ENCODE assay signal across 9 mouse cellular contexts in the genomic region with DNA sequence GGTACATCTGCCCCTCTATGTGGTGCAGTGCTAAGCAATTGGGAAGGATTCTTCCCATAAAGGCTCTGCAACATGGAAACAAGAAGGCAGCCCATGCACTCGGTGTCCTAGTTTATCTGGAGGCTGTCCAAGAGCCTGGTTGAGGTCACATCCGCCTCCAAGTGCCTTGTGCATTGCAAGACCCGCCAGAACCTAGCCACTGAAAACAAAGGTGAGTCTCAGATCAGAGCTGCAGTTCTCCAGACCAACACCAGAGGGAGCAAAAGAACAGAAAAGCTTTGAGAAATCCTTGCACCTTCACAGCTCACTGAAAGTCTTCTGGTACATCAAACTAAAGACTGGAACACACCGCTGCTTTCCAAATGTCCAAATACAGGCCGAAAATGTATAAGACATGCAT. TPM values are rescaled to one million over a fixed set of nuclear protein-coding genes. Genes with fewer than 3 reads are reported as not detected.
DNase-seq lines count a peak whose midpoint lies in the region; TF ChIP-seq lines count a peak whose summit lies in the region.
"Had no signal": no experiment of that assay in that cellular context is flagged by ENCODE, and none has a peak within 500 bp of the region (broad histone marks: within the 10 kb centered on the region; RNA-seq: fewer than 3 reads in every experiment).

No protein-coding gene starts in this region.

- DNase-seq in B cell, adult 2 months = peak; percentile 82 to 85
- DNase-seq in NIH3T3 (ENCODE audit: low read depth) = peak; percentile 84
- peak; percentile 83 for DNase-seq in cerebellum, adult 9-11 months
- DNase-seq in gastrocnemius, adult 8-10 months (ENCODE audit: low spot score in 2 of 2) = peak; percentile 32 to 33
- peak; percentile 67 to 88 for DNase-seq in kidney, postnatal 36 days
- peak; percentile 77 for DNase-seq in lung, adult 2 months
- DNase-seq in right cerebral cortex, adult 18-20 months = peak; percentile 65
- peak; percentile 82 for DNase-seq in urinary bladder, postnatal 14 days (ENCODE audit: low spot score)

- TF ChIP-seq CTCF in lung, adult 2 months (IDR thresholded peaks at IDR 0.05; ENCODE audit: insufficient read depth, low read length) = peak; percentile 70

- WGBS in lung, adult 2 months = 10% methylated on average over 5 of the region's 5 CpGs

- no peak overlapping the region for H3K4me3 ChIP-seq in lung, adult 2 months (replicated peaks; ENCODE audit: extremely low read depth, low read depth, low read length)
- H3K4me3 ChIP-seq: hindbrain, embryonic 15.5 days had no signal

- TF ChIP-seq POLR2A in lung, adult 2 months (IDR thresholded peaks at IDR 0.05; ENCODE audit: borderline replicate concordance, extremely low read depth, low read depth, low read length) = no peak

- H3K4me1 ChIP-seq in lung, adult 2 months (ENCODE audit: control insufficient read depth, insufficient read depth, low read length) = no peaks in the 10 kb centered on the region
- H3K4me1 ChIP-seq: hindbrain, embryonic 15.5 days had no signal

RNA-seq across cellular contexts. Expression of a gene that starts 11.7 kb away (rescaled TPM):
- 1 to 10 TPM; 4.3 to 6.0 (median 5.2) TPM for total RNA-seq in gastrocnemius, adult 8-10 months (2022)
- 10.2 and 12.8 TPM in 2 replicates for polyA plus RNA-seq in lung, adult 2 months (2012; rRNA removed)

RNA-seq across cellular contexts. Expression of a gene that starts 24.5 kb away (rescaled TPM):
- total RNA-seq in gastrocnemius, adult 8-10 months (2022) = 10 to 100 TPM in 3 of 4 experiments, 1 to 10 TPM in 1; 9.6 to 14.5 (median 13.0) TPM
- polyA plus RNA-seq in lung, adult 2 months (2012; rRNA removed) = 3.7 and 8.4 TPM in 2 replicates

RNA-seq across cellular contexts. Expression of a gene that starts 51.0 kb away (rescaled TPM):
- total RNA-seq in gastrocnemius, adult 8-10 months (2022) = under 1 TPM in 1 of 4 experiments, not detected in 3; 0.10 TPM
- not detected in 2 replicates for polyA plus RNA-seq in lung, adult 2 months (2012; rRNA removed)

Comparison
In these comparisons a context has a peak if more than half of its experiments do, and no peak if none do; other contexts are left out.
1. DNase-seq: peak in every context shown above with its lines; median percentile 84 in NIH3T3; 84 in B cell, adult 2 months; 83 in cerebellum, adult 9-11 months; 82 in urinary bladder, postnatal 14 days; 78 in kidney, postnatal 36 days; 77 in lung, adult 2 months; 65 in right cerebral cortex, adult 18-20 months; 32 in gastrocnemius, adult 8-10 months.